Mouse (Mus musculus): Measurements from ENCODE around the gene Mpig6b. TPM values are rescaled to one million over a fixed set of nuclear protein-coding genes. Genes with fewer than 3 reads are reported as not detected.
A peak's percentile ranks its signal among the peaks of the same experiment; 100 is the strongest.

Gene Mpig6b
- total and polyA plus RNA-seq, 3 experiments: 0.31 to 2.4 (median 1.4) TPM

DNA sequence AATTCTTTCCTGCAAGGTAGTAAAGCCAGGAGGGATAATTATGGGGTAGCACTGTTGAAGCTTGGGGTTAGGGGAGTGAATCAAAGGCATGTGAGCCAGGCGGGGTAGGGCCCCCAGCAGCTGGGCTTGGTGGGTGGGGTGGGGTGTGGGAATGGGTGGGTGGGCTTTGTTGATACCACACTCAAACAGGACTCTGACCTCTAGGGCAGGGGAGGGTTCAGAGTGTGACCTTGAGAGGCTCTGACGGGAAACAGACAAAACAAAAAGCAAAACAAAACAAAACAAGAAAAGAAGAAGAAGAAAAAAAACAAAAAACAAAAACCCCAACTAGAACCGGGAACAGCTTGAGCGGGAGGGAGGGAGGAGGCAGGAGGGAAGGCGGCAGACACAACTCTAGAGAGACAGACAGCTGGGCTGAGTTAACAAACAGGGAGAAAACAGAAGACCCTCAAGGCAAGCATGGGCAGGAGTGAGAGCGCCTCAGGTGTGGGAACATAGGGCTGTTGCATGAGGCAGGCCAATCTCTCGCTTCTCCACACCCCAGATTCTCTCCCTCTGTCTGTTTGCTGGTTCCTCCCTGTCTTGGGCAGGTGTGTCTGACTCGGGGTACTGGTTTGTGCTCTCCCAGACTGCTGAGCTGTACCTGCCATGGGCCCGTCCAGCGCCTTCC is 10.7 kb upstream of the Mpig6b start, which contains the start of gene Ly6g6e:
Gene Ly6g6e (plus strand): TSS at position 396 of the 670 bp plus-strand sequence.
- peak within 1 kb of the TSS; percentile 68 for H3K27ac ChIP-seq
- no peaks in the 10 kb centered on the region for H3K79me2 ChIP-seq (replicated peaks; ENCODE audit: control insufficient read depth, insufficient read depth, low read length)
- 51% methylated on average over 10 of the region's 10 CpGs for WGBS
- intact Hi-C loops (cut with DNase I): no loop called here
- H3K9ac ChIP-seq (ENCODE audit: low read depth, low read length): peak within 1 kb of the TSS; percentile 73
- H3K4me3 ChIP-seq: peak within 1 kb of the TSS; percentile 57
- no peak for DNase-seq
- H3K4me1 ChIP-seq (ENCODE audit: control insufficient read depth, insufficient read depth, low read length): peaks cover 8% of the 10 kb centered on the region
- no peaks in the 10 kb centered on the region for H3K36me3 ChIP-seq (ENCODE audit: control insufficient read depth, insufficient read depth, low read length)
- H3K27me3 ChIP-seq (ENCODE audit: control insufficient read depth, insufficient read depth, low read length): no peaks in the 10 kb centered on the region
- no peak for TF ChIP-seq POLR2A (IDR thresholded peaks at IDR 0.05; ENCODE audit: insufficient read depth, low read depth, low read length)
- no peak for TF ChIP-seq EP300 (IDR thresholded peaks at IDR 0.05; ENCODE audit: insufficient read depth, low read depth, low read length)
- TF ChIP-seq CTCF (IDR thresholded peaks at IDR 0.05): no peak

DNA sequence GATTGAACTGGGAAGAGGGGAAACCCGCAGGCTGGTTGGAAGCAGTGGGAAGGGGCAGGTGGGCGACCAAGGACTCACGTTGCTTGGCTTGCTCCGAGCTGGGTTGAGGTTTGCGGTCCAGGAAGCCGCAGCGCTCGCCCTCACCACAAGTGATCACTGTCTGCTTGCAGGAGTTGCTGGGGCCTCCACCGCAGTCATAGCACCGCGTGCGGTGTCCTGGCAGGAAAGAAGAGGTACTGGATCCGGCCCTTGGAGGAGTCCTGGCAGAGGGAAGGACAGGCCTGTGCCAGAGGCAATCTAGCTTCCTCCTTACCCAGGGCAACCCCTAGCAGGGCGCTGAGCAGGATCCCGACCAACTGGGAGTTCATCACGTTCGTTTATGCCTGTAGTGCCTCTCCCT is 8.1 kb upstream of the Mpig6b start:
- intact Hi-C loops (cut with DNase I): no loop called here
- no peak overlapping the region for H3K9ac ChIP-seq (ENCODE audit: low read depth, low read length)
- H3K4me3 ChIP-seq: no peak overlapping the region
- 64% methylated on average over 17 of the region's 17 CpGs for WGBS
- H3K79me2 ChIP-seq (replicated peaks; ENCODE audit: control insufficient read depth, insufficient read depth, low read length): no peaks in the 10 kb centered on the region
- no peak for TF ChIP-seq CTCF (IDR thresholded peaks at IDR 0.05)
- peaks cover 5% of the 10 kb centered on the region for H3K4me1 ChIP-seq (ENCODE audit: control insufficient read depth, insufficient read depth, low read length)
- no peaks in the 10 kb centered on the region for H3K36me3 ChIP-seq (ENCODE audit: control insufficient read depth, insufficient read depth, low read length)
- no peaks in the 10 kb centered on the region for H3K27me3 ChIP-seq (ENCODE audit: control insufficient read depth, insufficient read depth, low read length)
- no peak overlapping the region for H3K27ac ChIP-seq
- DNase-seq: no peak

DNA sequence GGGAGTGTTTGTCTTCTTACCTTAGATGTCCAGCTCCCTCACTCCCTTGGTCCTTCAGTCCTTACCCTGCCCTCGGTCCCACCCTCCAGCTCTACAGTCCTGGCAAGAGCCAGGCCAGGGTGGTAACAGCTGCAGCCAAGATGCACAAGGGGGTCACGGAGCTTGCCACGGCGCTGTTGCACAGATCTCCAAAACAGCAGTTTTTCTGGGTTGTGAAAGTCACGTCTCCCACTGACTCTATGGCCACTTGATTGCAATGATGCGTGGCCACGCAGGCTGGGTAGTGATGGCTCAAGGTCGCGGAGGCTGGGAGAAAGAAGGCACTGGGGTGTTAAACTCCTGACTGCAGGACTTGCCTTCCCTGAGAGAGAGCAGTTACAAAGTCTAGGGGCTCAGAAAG is 5.5 kb upstream of the Mpig6b start:
- Histone ChIP-seq H3K36me3 (ENCODE audit: control insufficient read depth, insufficient read depth, low read length) (no peaks in the 10 kb centered on the region), H3K4me3 (no peak overlapping the region), H3K27me3 (ENCODE audit: control insufficient read depth, insufficient read depth, low read length) (no peaks in the 10 kb centered on the region; the same call in 1 of the 2 replicates), H3K9ac (ENCODE audit: low read depth, low read length) (no peak overlapping the region), H3K4me1 (ENCODE audit: control insufficient read depth, insufficient read depth, low read length) (no peaks in the 10 kb centered on the region), H3K27ac (no peak overlapping the region), H3K79me2 (replicated peaks; ENCODE audit: control insufficient read depth, insufficient read depth, low read length) (no peaks in the 10 kb centered on the region)
- intact Hi-C loops (cut with DNase I): no loop called here
- DNase-seq: no peak
- TF ChIP-seq EP300 (IDR thresholded peaks at IDR 0.05; ENCODE audit: insufficient read depth, low read depth, low read length) (no peak), POLR2A (IDR thresholded peaks at IDR 0.05; ENCODE audit: insufficient read depth, low read depth, low read length) (no peak), CTCF (IDR thresholded peaks at IDR 0.05) (no peak)
- WGBS: 82% methylated on average over 9 of the region's 9 CpGs

DNA sequence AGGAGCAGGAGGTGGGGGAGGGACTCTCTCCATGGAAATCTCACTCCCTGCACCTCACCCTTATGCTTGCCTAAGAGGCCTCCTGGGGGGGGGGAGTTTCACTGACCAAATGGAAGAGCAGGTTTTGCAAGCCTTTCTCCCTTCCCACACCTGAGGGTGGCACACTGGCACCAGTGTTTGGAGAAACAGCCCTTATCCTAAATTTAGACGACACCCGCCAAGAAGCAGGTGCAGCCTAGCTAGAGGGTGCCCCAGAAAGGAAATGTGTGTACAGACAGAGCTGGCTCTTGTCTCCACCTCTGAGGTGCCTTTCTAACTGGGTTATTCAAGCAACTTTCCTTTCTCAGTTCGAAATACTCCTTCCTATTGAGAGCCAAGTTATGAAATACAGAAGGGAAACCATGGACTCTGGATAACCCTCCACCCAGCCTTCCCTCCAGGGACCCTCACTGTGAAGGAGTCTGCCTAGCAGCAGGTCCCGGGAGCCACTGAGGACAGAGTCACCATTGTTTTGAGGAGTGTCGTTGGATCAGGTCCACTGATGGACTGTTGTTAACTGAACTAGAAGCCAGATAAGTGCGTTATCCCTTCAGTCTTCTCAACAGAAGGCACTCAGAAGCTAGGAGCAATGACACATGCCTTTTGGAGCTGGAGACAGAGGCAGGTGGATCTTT is 4.7 kb upstream of the Mpig6b start:
- H3K27ac ChIP-seq: no peak overlapping the region
- no peaks in the 10 kb centered on the region for H3K36me3 ChIP-seq (ENCODE audit: control insufficient read depth, insufficient read depth, low read length)
- no peaks in the 10 kb centered on the region for H3K79me2 ChIP-seq (replicated peaks; ENCODE audit: control insufficient read depth, insufficient read depth, low read length)
- H3K9ac ChIP-seq (ENCODE audit: low read depth, low read length): no peak overlapping the region
- 29% methylated on average over 6 of the region's 6 CpGs for WGBS
- H3K4me3 ChIP-seq: no peak overlapping the region
- H3K27me3 ChIP-seq (ENCODE audit: control insufficient read depth, insufficient read depth, low read length): no peaks in the 10 kb centered on the region; the same call in 1 of the 2 replicates
- TF ChIP-seq POLR2A (IDR thresholded peaks at IDR 0.05; ENCODE audit: insufficient read depth, low read depth, low read length) (no peak), EP300 (IDR thresholded peaks at IDR 0.05; ENCODE audit: insufficient read depth, low read depth, low read length) (no peak), CTCF (IDR thresholded peaks at IDR 0.05) (no peak)
- intact Hi-C loops (cut with DNase I): no loop called here
- H3K4me1 ChIP-seq (ENCODE audit: control insufficient read depth, insufficient read depth, low read length): no peaks in the 10 kb centered on the region
- DNase-seq: peak in 1 of 2 experiments; percentile 32

DNA sequence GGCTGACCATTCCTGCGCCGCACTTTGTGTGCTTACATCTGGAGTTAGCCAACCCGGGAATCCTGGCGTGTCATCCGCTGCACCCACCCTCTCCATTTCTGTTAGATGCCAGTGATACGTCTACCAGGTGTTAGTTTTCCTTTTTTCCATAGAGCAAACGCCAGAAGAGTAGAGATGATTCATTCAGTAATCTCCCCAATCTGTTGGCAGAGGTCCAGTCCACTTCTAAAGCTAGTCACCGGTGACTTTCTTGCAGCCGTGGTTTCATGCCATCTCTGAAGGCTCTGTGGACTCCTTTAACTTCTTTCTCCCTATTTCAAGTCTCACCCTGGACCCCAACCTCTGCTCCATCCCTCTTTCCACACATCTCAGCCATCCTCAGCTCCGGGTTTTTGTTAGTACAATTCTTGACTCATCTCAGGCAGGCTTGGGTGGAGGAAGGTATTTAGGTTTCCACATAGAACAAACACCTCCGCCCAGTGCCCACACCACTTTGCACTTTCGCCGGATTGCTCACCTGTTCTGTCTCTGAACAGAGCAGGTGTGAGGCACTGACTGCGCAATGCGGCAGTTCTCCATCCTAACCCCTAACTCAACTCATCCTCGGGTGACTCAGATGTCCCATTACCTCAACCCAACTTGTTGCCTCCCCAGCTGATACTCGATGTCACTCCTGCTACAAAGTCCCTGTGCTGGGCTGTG is 2.4 kb upstream of the Mpig6b start:
- H3K36me3 ChIP-seq (ENCODE audit: control insufficient read depth, insufficient read depth, low read length): no peaks in the 10 kb centered on the region
- H3K27me3 ChIP-seq (ENCODE audit: control insufficient read depth, insufficient read depth, low read length): no peaks in the 10 kb centered on the region; the same call in 1 of the 2 replicates
- no peak overlapping the region for H3K27ac ChIP-seq
- TF ChIP-seq EP300 (IDR thresholded peaks at IDR 0.05; ENCODE audit: insufficient read depth, low read depth, low read length) (no peak), POLR2A (IDR thresholded peaks at IDR 0.05; ENCODE audit: insufficient read depth, low read depth, low read length) (no peak), CTCF (IDR thresholded peaks at IDR 0.05) (no peak)
- intact Hi-C loops (cut with DNase I): no loop called here
- WGBS: 62% methylated on average over 17 of the region's 17 CpGs
- H3K4me3 ChIP-seq: no peak overlapping the region
- no peaks in the 10 kb centered on the region for H3K79me2 ChIP-seq (replicated peaks; ENCODE audit: control insufficient read depth, insufficient read depth, low read length)
- peaks cover 2% of the 10 kb centered on the region for H3K4me1 ChIP-seq (ENCODE audit: control insufficient read depth, insufficient read depth, low read length)
- H3K9ac ChIP-seq (ENCODE audit: low read depth, low read length): no peak overlapping the region
- DNase-seq: no peak

Data from heart, adult 2 months (tissue).